Mouse (Mus musculus): ENCODE results near the gene Dnajc17. TPM values are rescaled to one million over a fixed set of nuclear protein-coding genes. Genes with fewer than 3 reads are reported as not detected.

Dnajc17 gene
- 10 to 100 TPM; 15.0 to 20.1 TPM for total RNA-seq (2023)

GRCm38 (mm10) chr2:119208344-119209175 lies at the start of gene Dnajc17, which contains the start of gene Zfyve19:
Dnajc17 (minus strand) TSS chr2:119208795.
Zfyve19 (plus strand) TSS chr2:119208617.

DNA sequence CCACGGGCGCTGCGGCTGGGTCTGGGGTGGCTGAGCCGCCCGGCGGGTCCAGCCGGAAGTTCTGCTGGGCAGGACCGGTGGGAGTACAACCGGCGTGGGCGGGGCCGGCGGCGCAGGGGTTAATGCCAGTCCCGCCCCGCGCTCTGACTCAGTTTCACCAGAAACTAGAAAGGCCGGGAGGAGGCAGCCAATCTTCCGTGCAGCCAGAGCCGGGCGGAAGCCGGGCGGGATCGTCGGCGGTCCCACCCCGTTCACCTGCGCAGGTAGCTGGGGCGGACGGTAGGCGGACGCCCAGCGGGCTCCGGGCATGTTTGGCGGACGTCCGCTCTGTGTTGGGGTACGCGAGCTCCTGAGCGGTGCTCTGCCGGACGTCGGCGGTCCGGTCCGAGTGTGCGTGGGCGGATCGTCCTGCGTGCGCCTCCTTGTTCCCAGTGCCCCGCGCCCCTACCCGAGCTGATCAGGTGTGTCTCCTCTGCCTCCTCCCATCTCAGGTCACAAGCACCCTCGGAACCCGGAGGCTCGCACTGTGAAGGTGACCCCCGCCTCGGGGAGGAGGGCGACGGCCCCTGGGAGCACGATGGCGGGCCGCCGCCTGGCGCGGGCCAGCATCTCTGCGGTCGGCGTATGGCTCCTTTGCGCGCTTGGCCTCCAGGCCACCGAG lies 28.7 kb upstream of the Dnajc17 start, which contains the start of gene Spint1:
Gene Spint1 (plus strand): TSS at position 153 of the 661 bp plus-strand sequence.

DNA sequence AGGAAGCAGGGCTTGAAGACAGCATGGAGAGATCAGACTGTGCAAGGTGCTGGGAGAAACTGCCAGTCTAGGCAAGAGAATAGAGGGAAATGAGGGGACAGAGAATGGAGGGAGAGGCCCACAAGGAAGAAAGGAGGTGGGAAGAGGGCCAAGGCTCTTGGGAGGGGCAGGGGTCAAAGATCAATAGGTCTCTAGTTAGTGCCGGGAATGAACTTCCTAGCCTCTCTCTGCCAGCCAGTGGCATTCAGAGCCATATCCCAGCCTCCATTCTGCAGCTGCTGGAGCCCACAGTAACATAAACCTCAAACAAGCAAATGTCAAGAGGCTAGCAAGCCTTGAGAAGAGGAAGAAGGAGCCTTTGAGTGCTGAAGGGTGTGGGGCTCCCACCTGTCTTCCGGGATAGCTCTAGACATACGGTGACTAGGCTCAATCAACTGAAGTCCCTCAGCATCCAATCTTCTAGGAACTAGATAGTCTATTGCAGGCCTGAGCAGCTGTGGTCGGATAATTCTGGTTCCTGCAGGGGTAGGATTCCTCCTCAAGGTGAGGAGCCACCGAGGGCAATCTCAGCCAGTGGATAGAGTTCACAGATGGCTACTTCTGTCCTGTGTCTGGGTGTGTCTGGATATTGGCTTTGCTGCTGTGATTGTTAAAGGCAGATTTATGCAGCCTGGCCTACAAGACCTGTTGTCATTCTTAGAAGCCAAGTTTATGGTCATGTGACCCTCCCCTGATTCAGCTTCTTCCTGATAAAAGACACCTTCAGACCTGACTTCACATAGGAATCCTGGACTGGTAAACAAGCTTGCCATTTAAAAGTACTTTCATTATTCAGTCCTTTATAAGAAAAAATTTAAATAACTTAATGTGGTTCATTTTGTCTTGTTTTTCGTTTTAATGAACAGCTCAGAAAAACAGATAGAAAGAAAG lies 21.4 kb upstream of the Dnajc17 start, which contains the start of gene Ppp1r14d:
Gene Ppp1r14d (minus strand): TSS at position 132 of the 930 bp plus-strand sequence.

DNA sequence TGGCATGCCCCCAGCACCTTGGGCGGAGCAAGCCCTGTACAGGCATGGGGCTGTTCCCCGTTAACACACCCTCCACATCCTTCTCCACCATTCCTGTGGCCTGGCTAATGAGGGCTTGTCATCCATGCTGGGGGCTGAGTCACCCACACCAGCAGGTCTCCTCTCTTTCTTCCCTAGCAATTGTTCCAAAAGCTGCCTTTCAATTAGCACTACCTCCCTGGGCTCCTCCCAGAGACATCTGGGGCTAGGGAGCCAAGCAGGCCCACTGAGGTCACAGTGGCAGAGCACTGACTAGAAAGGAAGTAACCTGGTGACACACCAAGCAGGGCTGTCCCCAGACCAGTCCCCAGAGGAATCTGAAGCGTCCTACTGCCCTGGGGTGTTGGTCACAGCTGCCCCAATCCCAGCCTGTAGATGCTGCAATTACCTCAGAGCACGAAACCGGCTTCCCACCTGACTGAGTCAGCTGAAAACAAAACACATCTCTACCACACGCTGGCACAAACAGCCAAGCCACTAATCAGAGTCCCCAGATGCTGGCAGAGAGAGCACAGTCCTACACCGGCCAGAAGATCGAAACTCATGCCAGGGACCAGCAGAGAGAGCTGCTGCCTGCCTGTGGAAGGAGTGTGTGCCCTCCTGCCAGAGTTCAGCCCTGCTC lies 34.5 kb downstream of the Dnajc17 start, which contains the start of gene Gm14137:
Gene Gm14137 (plus strand): TSS at position 519 of the 661 bp plus-strand sequence.

GRCm38 (mm10) chr2:119166901-119167865 lies 41.4 kb downstream of the Dnajc17 start, which contains the start of gene Gchfr:
Gchfr (plus strand) TSS chr2:119167773.

GRCm38 (mm10) chr2:119156681-119157572 lies 51.7 kb downstream of the Dnajc17 start, which contains the start of gene Rmdn3:
Rmdn3 (minus strand) TSS chr2:119157034.

Other genes with a start within 250 kb of the Dnajc17 start
- gene Ccdc32, start 179.4 kb downstream of the Dnajc17 start, total RNA-seq (2023): 10 to 100 TPM; 12.0 to 12.5 TPM
- gene Rpusd2, start 174.0 kb downstream of the Dnajc17 start, total RNA-seq (2023): 10 to 100 TPM; 14.2 to 17.3 TPM
- gene Knl1, start 161.7 kb downstream of the Dnajc17 start, total RNA-seq (2023): 1 to 10 TPM; 3.2 to 3.4 TPM
- gene Rad51, start 96.0 kb downstream of the Dnajc17 start, total RNA-seq (2023): 1 to 10 TPM; 2.6 to 3.2 TPM
- gene Rmdn3, start 51.8 kb downstream of the Dnajc17 start, total RNA-seq (2023): 10 to 100 TPM; 27.2 to 35.9 TPM
- not detected for gene Gchfr, start 41.0 kb downstream of the Dnajc17 start, total RNA-seq (2023)
- gene Gm14137, start 34.3 kb downstream of the Dnajc17 start, total RNA-seq (2023): 1 to 10 TPM; 2.9 to 6.8 TPM
- 10 to 100 TPM; 36.2 to 47.6 TPM for gene Zfyve19, start 178 bp downstream of the Dnajc17 start, total RNA-seq (2023)
- gene Ppp1r14d, start 21.1 kb upstream of the Dnajc17 start, total RNA-seq (2023): not detected
- gene Spint1, start 28.6 kb upstream of the Dnajc17 start, total RNA-seq (2023): 1 to 10 TPM in 1 of 2 experiments, under 1 TPM in 1; 0.29 to 1.3 TPM
- gene Rhov, start 62.5 kb upstream of the Dnajc17 start, total RNA-seq (2023): under 1 TPM; 0.44 to 0.84 TPM
- gene Vps18, start 79.9 kb upstream of the Dnajc17 start, total RNA-seq (2023): 10 to 100 TPM; 78.7 to 86.0 TPM
- under 1 TPM; 0.55 to 0.59 TPM for gene Dll4, start 117.0 kb upstream of the Dnajc17 start, total RNA-seq (2023)
- gene Chac1, start 142.4 kb upstream of the Dnajc17 start, total RNA-seq (2023): under 1 TPM in 1 of 2 experiments, not detected in 1; 0.56 TPM